Mouse (Mus musculus): ENCODE measurements around the gene Ankrd9. TPM values are rescaled to one million over a fixed set of nuclear protein-coding genes. Genes with fewer than 3 reads are reported as not detected.

Ankrd9 gene
- polyA plus RNA-seq, 1 experiment from 2014 or later = 16.6 TPM

- Histone ChIP-seq H3K36me3 (no peaks in the 10 kb centered on the region), H3K27ac (no peak overlapping the region)
These were observed 6.3 kb upstream of the Ankrd9 start for GRCm38 (mm10) chr12:110985141-110985540.

GRCm38 (mm10) chr12:110984598-110984997, 5.8 kb upstream of the Ankrd9 start:
- Histone ChIP-seq H3K9me3 (no peaks in the 10 kb centered on the region), H3K4me3 (no peak overlapping the region), H3K4me1 (replicated peaks) (peaks cover 8% of the 10 kb centered on the region), H3K27ac (no peak overlapping the region), H3K36me3 (no peaks in the 10 kb centered on the region), H3K27me3 (ENCODE audit: insufficient read depth, poor library complexity, severe bottlenecking) (peaks cover 6% of the 10 kb centered on the region; the same call in 1 of the 2 replicates)
- no peak for DNase-seq (ENCODE audit: low spot score)
- whole genome bisulfite sequencing = 78% methylated on average over 4 of the region's 4 CpGs

More at GRCm38 (mm10) chr12:110985141-110985540, 6.3 kb upstream of the Ankrd9 start:
- H3K9me3 ChIP-seq = no peaks in the 10 kb centered on the region
- H3K4me1 ChIP-seq (replicated peaks) = 0 out of 2 replicates have a peak, but pooled peaks cover 5% of the 10 kb centered on the region
- DNase-seq (ENCODE audit: low spot score) = no peak
- peaks cover under 1% of the 10 kb centered on the region; the same call in 1 of the 2 replicates for H3K27me3 ChIP-seq (ENCODE audit: insufficient read depth, poor library complexity, severe bottlenecking)
- WGBS = 85% methylated on average over 9 of the region's 9 CpGs
- H3K4me3 ChIP-seq = no peak overlapping the region

GRCm38 (mm10) chr12:110983714-110984113, 4.9 kb upstream of the Ankrd9 start:
- H3K9me3 ChIP-seq = no peaks in the 10 kb centered on the region
- DNase-seq (ENCODE audit: low spot score) = no peak
- H3K4me1 ChIP-seq (replicated peaks) = peaks cover 17% of the 10 kb centered on the region
- no peak overlapping the region for H3K4me3 ChIP-seq
- 0 out of 2 replicates have a peak overlapping the region, but pooled peaks have one; percentile 2 for H3K27ac ChIP-seq
- H3K36me3 ChIP-seq = no peaks in the 10 kb centered on the region
- peaks cover 6% of the 10 kb centered on the region; the same call in 1 of the 2 replicates for H3K27me3 ChIP-seq (ENCODE audit: insufficient read depth, poor library complexity, severe bottlenecking)
- 80% methylated on average over 8 of the region's 8 CpGs for WGBS

GRCm38 (mm10) chr12:110983083-110983482, 4.2 kb upstream of the Ankrd9 start:
- 82% methylated on average over 8 of the region's 8 CpGs for WGBS
- no peaks in the 10 kb centered on the region for H3K36me3 ChIP-seq

GRCm38 (mm10) chr12:110981736-110982135, 2.9 kb upstream of the Ankrd9 start:
- DNase-seq (ENCODE audit: low spot score) = no peak
- Histone ChIP-seq H3K4me3 (no peak overlapping the region), H3K36me3 (peaks cover 9% of the 10 kb centered on the region), H3K9me3 (no peaks in the 10 kb centered on the region), H3K4me1 (replicated peaks) (peaks cover 32% of the 10 kb centered on the region), H3K27me3 (ENCODE audit: insufficient read depth, poor library complexity, severe bottlenecking) (peaks cover 20% of the 10 kb centered on the region; the same call in 1 of the 2 replicates), H3K27ac (no peak overlapping the region)
- 79% methylated on average over 3 of the region's 3 CpGs for WGBS

More at GRCm38 (mm10) chr12:110983083-110983482, 4.2 kb upstream of the Ankrd9 start:
- H3K27ac ChIP-seq = no peak overlapping the region
- peaks cover 22% of the 10 kb centered on the region for H3K4me1 ChIP-seq (replicated peaks)
- no peak for DNase-seq (ENCODE audit: low spot score)
- peaks cover 10% of the 10 kb centered on the region; the same call in 1 of the 2 replicates for H3K27me3 ChIP-seq (ENCODE audit: insufficient read depth, poor library complexity, severe bottlenecking)
- H3K4me3 ChIP-seq = no peak overlapping the region
- no peaks in the 10 kb centered on the region for H3K9me3 ChIP-seq

GRCm38 (mm10) chr12:110979808-110980207, 968 bp upstream of the Ankrd9 start:
- Histone ChIP-seq H3K36me3 (peaks cover 28% of the 10 kb centered on the region), H3K4me1 (replicated peaks) (peaks cover 30% of the 10 kb centered on the region), H3K4me3 (peak overlapping the region; percentile 92), H3K27me3 (ENCODE audit: insufficient read depth, poor library complexity, severe bottlenecking) (peaks cover 20% of the 10 kb centered on the region; the same call in 1 of the 2 replicates), H3K27ac (peak overlapping the region; percentile 95), H3K9me3 (no peaks in the 10 kb centered on the region)
- no peak for DNase-seq (ENCODE audit: low spot score)
- 87% methylated on average over 3 of the region's 3 CpGs for WGBS

- peak overlapping the region; percentile 92 for H3K4me3 ChIP-seq
- H3K36me3 ChIP-seq = peaks cover 46% of the 10 kb centered on the region
- H3K27ac ChIP-seq = peak overlapping the region; percentile 95
- 46% methylated on average over 14 of the region's 14 CpGs for WGBS
- no peaks in the 10 kb centered on the region for H3K9me3 ChIP-seq
- peaks cover 26% of the 10 kb centered on the region for H3K4me1 ChIP-seq (replicated peaks)
- H3K27me3 ChIP-seq (ENCODE audit: insufficient read depth, poor library complexity, severe bottlenecking) = peaks cover 20% of the 10 kb centered on the region; the same call in 1 of the 2 replicates
- DNase-seq (ENCODE audit: low spot score) = no peak
These were observed 789 bp downstream of the Ankrd9 start for GRCm38 (mm10) chr12:110977896-110978606.

GRCm38 (mm10) chr12:110977345-110977733, 1.5 kb downstream of the Ankrd9 start:
- 92% methylated on average over 18 of the region's 18 CpGs for WGBS
- H3K36me3 ChIP-seq = peaks cover 52% of the 10 kb centered on the region
- H3K9me3 ChIP-seq = no peaks in the 10 kb centered on the region
- H3K4me1 ChIP-seq (replicated peaks) = peaks cover 26% of the 10 kb centered on the region
- peak overlapping the region; percentile 92 for H3K4me3 ChIP-seq
- H3K27ac ChIP-seq = no peak overlapping the region
- H3K27me3 ChIP-seq (ENCODE audit: insufficient read depth, poor library complexity, severe bottlenecking) = peaks cover 20% of the 10 kb centered on the region; the same call in 1 of the 2 replicates
- no peak for DNase-seq (ENCODE audit: low spot score)

- DNase-seq (ENCODE audit: low spot score) = no peak
- peaks cover 26% of the 10 kb centered on the region for H3K4me1 ChIP-seq (replicated peaks)
- H3K27me3 ChIP-seq (ENCODE audit: insufficient read depth, poor library complexity, severe bottlenecking) = peaks cover 20% of the 10 kb centered on the region; the same call in 1 of the 2 replicates
- H3K9me3 ChIP-seq = no peaks in the 10 kb centered on the region
- H3K27ac ChIP-seq = no peak overlapping the region
- H3K4me3 ChIP-seq = no peak overlapping the region; the same call in 1 of the 2 replicates
- H3K36me3 ChIP-seq = peaks cover 56% of the 10 kb centered on the region
- 91% methylated on average over 60 of the region's 60 CpGs for WGBS
These were observed 2.1 kb downstream of the Ankrd9 start for GRCm38 (mm10) chr12:110976589-110977344.

GRCm38 (mm10) chr12:110975838-110976468, 2.9 kb downstream of the Ankrd9 start:
- H3K36me3 ChIP-seq = peaks cover 62% of the 10 kb centered on the region
- 96% methylated on average over 4 of the region's 4 CpGs for WGBS
- H3K4me3 ChIP-seq = no peak overlapping the region

GRCm38 (mm10) chr12:110975385-110975784, 3.5 kb downstream of the Ankrd9 start:
- no peak for DNase-seq (ENCODE audit: low spot score)
- H3K4me1 ChIP-seq (replicated peaks) = peaks cover 26% of the 10 kb centered on the region
- no peaks in the 10 kb centered on the region for H3K9me3 ChIP-seq
- peaks cover 20% of the 10 kb centered on the region; the same call in 1 of the 2 replicates for H3K27me3 ChIP-seq (ENCODE audit: insufficient read depth, poor library complexity, severe bottlenecking)
- 87% methylated on average over 5 of the region's 5 CpGs for WGBS
- peaks cover 68% of the 10 kb centered on the region for H3K36me3 ChIP-seq
- H3K4me3 ChIP-seq = no peak overlapping the region
- 0 out of 2 replicates have a peak overlapping the region, but pooled peaks have one; percentile 10 for H3K27ac ChIP-seq

More at GRCm38 (mm10) chr12:110975838-110976468, 2.9 kb downstream of the Ankrd9 start:
- DNase-seq (ENCODE audit: low spot score) = no peak
- Histone ChIP-seq H3K27ac (0 out of 2 replicates have a peak overlapping the region, but pooled peaks have one; percentile 10), H3K27me3 (ENCODE audit: insufficient read depth, poor library complexity, severe bottlenecking) (peaks cover 20% of the 10 kb centered on the region; the same call in 1 of the 2 replicates), H3K4me1 (replicated peaks) (peaks cover 26% of the 10 kb centered on the region), H3K9me3 (no peaks in the 10 kb centered on the region)

GRCm38 (mm10) chr12:110974726-110975125, 4.1 kb downstream of the Ankrd9 start:
- Histone ChIP-seq H3K4me3 (no peak overlapping the region), H3K27me3 (ENCODE audit: insufficient read depth, poor library complexity, severe bottlenecking) (peaks cover 15% of the 10 kb centered on the region; the same call in 1 of the 2 replicates), H3K36me3 (peaks cover 74% of the 10 kb centered on the region), H3K27ac (no peak overlapping the region), H3K4me1 (replicated peaks) (peaks cover 25% of the 10 kb centered on the region), H3K9me3 (no peaks in the 10 kb centered on the region)
- WGBS = 88% methylated on average over 6 of the region's 6 CpGs
- no peak for DNase-seq (ENCODE audit: low spot score)

All from hindbrain, embryonic 10.5 days (tissue).